Mouse (Mus musculus) stomach, embryonic 15.5 days (tissue): ENCODE measurements at regions not wholly inside any gene's neighbourhood (a gene's known extent, or its start where the extent isn't known, plus 50 kb on each side); places are given as distances from the start of the nearest gene placed in this dataset.

Experiments used
- ATAC-seq: fragments of 200-750 bp; cut with Nextera tagmentation; 2 replicates; pipeline ENCODE4 v1.8.0; 2017; ENCODE audit warnings: low read depth, moderate number of reproducible peaks, moderate TSS enrichment; ENCODE audit not compliant: insufficient read depth, low FRiP score
- H3K27ac ChIP-seq: fragments of 300-500 bp; sonication (generic); 2 replicates; pipeline ENCODE4 v1.5.1; 2015; ENCODE audit warnings: mild to moderate bottlenecking, inconsistent platforms
- H3K27me3 ChIP-seq: fragments of 300-500 bp; sonication (generic); replicated peaks from 2 replicates; pipeline ENCODE4 v1.6.1; 2015; ENCODE audit warnings: inconsistent platforms
- H3K36me3 ChIP-seq: fragments of 300-500 bp; sonication (generic); 2 replicates; pipeline ENCODE4 v1.6.1; 2015; ENCODE audit warnings: inconsistent platforms
- H3K4me1 ChIP-seq: fragments of 300-500 bp; sonication (generic); 2 replicates; pipeline ENCODE4 v1.6.1; 2015; ENCODE audit warnings: inconsistent platforms
- H3K4me2 ChIP-seq: fragments of 300-500 bp; sonication (generic); 2 replicates; pipeline ENCODE4 v1.6.1; 2015; ENCODE audit warnings: mild to moderate bottlenecking, inconsistent platforms
- H3K4me3 ChIP-seq: fragments of 300-500 bp; sonication (generic); replicated peaks from 2 replicates; pipeline ENCODE4 v1.5.1; 2015; ENCODE audit warnings: inconsistent platforms
- H3K9ac ChIP-seq: fragments of 300-500 bp; sonication (generic); 2 replicates; pipeline ENCODE4 v1.6.1; 2015; ENCODE audit warnings: inconsistent platforms
- H3K9me3 ChIP-seq: fragments of 300-500 bp; sonication (generic); 2 replicates; pipeline ENCODE4 v1.6.1; 2016; ENCODE audit warnings: inconsistent platforms
- WGBS: fragments of 180-500 bp; shearing (Covaris S2); methylation state at CpG from one replicate; pipeline ENCODE4 v1.1.7; 2015; 5-methylcytosine and 5-hydroxymethylcytosine counted together

DNA sequence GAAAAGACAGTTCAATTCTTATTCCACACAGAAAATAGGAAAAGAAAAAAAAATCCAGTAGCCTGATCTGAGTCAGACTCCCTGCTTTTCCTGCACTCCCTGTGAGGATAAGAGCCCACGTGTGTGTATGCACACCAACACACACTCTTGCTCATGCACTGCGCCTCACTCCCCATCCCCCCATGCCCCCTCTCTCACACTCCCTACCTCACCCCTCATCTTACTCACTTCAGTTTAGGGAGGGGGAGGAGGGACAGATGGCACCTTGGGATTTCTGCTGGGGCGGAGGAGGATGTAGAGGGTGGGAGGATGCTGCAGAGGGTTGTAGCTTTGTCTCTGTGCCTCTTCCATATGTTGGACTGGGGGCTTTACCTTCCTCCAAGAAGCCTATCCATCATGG is 85.8 kb upstream of the Sulf2 start:
- Histone ChIP-seq H3K4me2 (no peak overlapping the region), H3K27me3 (no peaks in the 10 kb centered on the region), H3K9ac (no peak overlapping the region), H3K36me3 (no peaks in the 10 kb centered on the region), H3K9me3 (no peaks in the 10 kb centered on the region), H3K4me1 (peaks cover 14% of the 10 kb centered on the region; the same call in 1 of the 2 replicates), H3K27ac (no peak overlapping the region), H3K4me3 (no peak overlapping the region)
- 82% methylated on average over 3 of the region's 3 CpGs for WGBS
- no peak for ATAC-seq

DNA sequence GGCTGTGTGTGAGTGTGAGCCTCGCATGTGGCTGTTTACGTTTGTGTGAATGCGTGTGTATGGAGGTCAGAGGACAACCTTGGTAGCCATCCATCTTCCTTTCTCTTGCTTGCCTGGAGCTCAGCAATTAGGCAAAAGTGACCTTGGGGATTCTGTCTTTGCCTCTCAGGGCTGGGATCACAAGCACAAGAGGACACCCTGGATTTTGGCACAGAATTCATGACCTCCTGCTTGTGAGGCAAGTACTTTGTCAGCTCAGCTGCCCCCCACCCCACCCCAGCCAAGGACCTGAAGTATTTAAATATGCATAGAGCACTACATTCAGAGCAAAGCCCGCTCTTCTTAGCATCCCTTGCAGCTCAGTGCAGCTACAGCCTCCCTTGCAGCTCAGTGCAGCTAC is 84.6 kb upstream of the Sulf2 start:
- H3K9me3 ChIP-seq = no peaks in the 10 kb centered on the region
- H3K4me3 ChIP-seq = no peak overlapping the region
- no peaks in the 10 kb centered on the region for H3K27me3 ChIP-seq
- H3K4me1 ChIP-seq = peaks cover 14% of the 10 kb centered on the region; the same call in 1 of the 2 replicates
- H3K4me2 ChIP-seq = no peak overlapping the region
- 60% methylated on average over 4 of the region's 4 CpGs for WGBS
- no peak for ATAC-seq
- H3K36me3 ChIP-seq = no peaks in the 10 kb centered on the region
- H3K9ac ChIP-seq = no peak overlapping the region
- H3K27ac ChIP-seq = no peak overlapping the region

DNA sequence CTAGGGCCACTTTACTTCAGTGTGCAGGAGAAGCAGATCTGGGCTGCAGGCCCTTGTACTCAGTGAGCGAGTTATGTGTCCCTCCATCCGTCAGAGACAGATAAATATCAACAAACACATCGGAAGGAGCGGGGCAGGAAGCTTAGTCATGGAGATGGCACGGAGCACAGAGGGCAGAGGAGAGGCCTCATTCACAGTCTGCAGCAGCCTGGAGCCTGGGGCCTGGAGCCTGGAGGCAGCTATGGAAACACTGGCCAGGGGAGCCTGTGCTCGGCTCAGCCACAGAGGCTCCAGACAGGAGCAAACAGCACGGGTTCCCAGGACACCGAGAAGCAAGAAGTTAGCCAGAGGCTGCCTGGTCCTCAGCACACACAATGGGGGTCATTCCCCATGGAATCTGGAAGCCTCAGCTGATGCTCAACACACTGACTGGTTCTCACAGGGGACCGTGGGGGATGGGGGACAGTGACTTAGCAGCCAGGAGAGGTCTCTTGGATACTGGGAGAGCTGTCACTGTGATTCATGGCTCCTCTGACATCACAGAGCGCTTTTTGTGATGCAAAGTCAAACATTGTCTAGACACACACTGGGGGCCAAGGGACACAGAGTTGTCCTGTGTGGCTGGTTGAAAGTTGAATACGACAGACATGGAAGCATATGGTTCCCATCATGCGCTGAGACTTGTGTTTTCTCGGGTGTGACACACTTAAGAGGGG is 82.2 kb upstream of the Sulf2 start:
- Histone ChIP-seq H3K4me3 (no peak overlapping the region), H3K27me3 (no peaks in the 10 kb centered on the region), H3K4me1 (peaks cover 11% of the 10 kb centered on the region; the same call in 1 of the 2 replicates), H3K36me3 (no peaks in the 10 kb centered on the region), H3K4me2 (no peak overlapping the region), H3K27ac (peak overlapping the region; percentile 2; the same call in 1 of the 2 replicates), H3K9me3 (no peaks in the 10 kb centered on the region), H3K9ac (no peak overlapping the region)
- 36% methylated on average over 13 of the region's 13 CpGs for WGBS
- ATAC-seq = no peak

DNA sequence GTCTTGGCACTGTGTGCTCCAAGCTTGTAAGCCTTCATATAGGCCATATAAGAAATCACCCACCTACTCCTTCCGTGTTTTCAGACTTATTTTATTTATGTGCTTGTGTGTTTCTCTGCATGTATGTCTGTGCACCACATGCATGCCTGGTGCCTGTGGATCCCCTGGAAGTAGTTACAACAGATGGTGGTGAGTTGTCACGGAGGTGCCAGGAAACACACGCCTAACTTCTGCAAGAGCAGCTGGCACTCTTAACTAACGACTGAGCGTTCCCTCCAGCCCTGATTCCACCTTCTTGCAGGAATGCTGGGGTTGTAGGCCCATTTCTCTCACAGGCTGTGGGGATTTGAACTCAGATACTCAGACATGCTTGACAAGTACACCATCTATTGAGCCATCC is 80.6 kb upstream of the Sulf2 start:
- Histone ChIP-seq H3K36me3 (no peaks in the 10 kb centered on the region), H3K4me1 (peaks cover 11% of the 10 kb centered on the region; the same call in 1 of the 2 replicates), H3K4me3 (no peak overlapping the region), H3K9me3 (no peaks in the 10 kb centered on the region), H3K27ac (no peak overlapping the region), H3K4me2 (no peak overlapping the region), H3K9ac (no peak overlapping the region), H3K27me3 (no peaks in the 10 kb centered on the region)
- ATAC-seq = no peak
- 82% methylated on average over 5 of the region's 5 CpGs for WGBS

DNA sequence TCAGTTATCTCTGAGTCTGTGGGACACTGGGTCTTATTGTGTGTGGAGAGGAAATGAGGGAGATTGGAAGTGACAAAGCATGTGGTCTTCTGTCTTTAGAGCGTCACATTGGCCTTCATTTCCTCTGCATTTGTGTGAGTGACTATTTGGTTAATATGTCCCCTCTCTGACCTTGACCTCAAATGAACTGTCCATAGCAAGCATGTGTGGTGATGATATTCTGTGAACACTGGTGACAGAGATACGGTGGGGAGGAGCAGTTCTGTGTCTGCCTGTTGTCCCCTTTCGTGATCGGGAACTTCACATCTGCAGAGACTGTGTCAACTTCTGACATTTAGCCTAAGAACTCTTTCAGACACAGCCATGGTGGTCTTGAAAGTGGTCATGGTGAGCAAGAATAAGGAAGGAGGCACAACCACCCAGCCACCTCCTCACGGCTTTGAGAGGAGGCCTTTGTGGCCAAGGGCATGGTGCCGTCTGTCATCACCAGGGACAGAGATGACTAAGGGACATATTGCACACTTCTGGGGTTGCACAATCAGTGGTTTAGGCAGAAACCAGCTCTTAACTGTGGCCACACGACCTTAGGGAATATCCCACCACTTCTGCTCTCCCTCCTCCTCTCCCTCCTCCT is 79.2 kb upstream of the Sulf2 start:
- Histone ChIP-seq H3K4me1 (peaks cover 11% of the 10 kb centered on the region; the same call in 1 of the 2 replicates), H3K36me3 (no peaks in the 10 kb centered on the region), H3K4me3 (no peak overlapping the region), H3K4me2 (no peak overlapping the region), H3K9me3 (no peaks in the 10 kb centered on the region), H3K27ac (no peak overlapping the region), H3K9ac (no peak overlapping the region), H3K27me3 (no peaks in the 10 kb centered on the region)
- 77% methylated on average over 7 of the region's 7 CpGs for WGBS
- no peak for ATAC-seq

DNA sequence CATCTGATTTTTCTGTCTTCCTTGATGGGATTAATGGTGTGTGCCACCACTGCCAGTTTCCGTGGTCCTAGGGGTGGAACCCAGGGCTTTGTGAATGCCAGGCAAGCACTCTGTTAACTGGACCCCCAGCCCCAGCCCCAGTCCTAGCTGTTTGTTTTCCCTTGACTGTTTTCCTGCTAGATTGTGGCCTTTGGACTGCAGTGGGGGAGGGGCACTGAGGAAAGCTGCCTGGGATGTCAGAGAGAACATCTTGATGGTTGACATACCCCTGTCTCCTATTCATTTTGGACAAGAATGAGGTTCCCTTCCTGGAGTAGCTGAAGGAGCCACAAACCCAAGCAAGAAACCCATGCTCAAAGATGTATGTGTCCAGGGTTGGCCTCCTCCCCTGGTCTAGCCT is 77.8 kb upstream of the Sulf2 start:
- Histone ChIP-seq H3K4me3 (no peak overlapping the region), H3K9ac (no peak overlapping the region), H3K9me3 (no peaks in the 10 kb centered on the region), H3K36me3 (no peaks in the 10 kb centered on the region), H3K27me3 (no peaks in the 10 kb centered on the region), H3K4me2 (no peak overlapping the region), H3K27ac (no peak overlapping the region), H3K4me1 (peaks cover 6% of the 10 kb centered on the region; the same call in 1 of the 2 replicates)
- WGBS = 87% methylated on average over 1 of the region's 1 CpGs
- no peak for ATAC-seq

DNA sequence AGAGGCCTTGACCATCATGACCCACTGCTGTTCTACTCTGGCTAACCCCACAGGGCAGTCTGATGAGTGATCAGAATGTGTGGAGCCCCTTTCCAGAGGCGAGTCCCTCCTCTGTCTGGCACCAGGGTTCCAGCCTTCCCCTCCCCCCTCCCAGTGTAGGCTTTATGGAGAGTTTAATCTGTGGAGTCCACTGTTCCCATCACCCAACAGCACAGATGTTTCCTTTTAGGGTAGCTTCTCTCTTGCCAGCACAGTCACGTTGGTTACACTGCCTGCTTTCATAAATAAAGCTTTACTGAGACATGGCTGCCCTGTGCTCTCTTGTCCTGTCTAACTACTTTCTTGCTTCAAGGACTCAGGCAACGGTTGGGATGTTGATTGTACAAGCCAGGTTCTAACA is 76.9 kb upstream of the Sulf2 start:
- Histone ChIP-seq H3K27me3 (no peaks in the 10 kb centered on the region), H3K4me3 (no peak overlapping the region), H3K4me2 (no peak overlapping the region), H3K9me3 (no peaks in the 10 kb centered on the region), H3K4me1 (peaks cover 2% of the 10 kb centered on the region; the same call in 1 of the 2 replicates), H3K36me3 (no peaks in the 10 kb centered on the region), H3K9ac (no peak overlapping the region), H3K27ac (peak overlapping the region; percentile 32; the same call in 1 of the 2 replicates)
- 22% methylated on average over 3 of the region's 3 CpGs for WGBS
- no peak for ATAC-seq

DNA sequence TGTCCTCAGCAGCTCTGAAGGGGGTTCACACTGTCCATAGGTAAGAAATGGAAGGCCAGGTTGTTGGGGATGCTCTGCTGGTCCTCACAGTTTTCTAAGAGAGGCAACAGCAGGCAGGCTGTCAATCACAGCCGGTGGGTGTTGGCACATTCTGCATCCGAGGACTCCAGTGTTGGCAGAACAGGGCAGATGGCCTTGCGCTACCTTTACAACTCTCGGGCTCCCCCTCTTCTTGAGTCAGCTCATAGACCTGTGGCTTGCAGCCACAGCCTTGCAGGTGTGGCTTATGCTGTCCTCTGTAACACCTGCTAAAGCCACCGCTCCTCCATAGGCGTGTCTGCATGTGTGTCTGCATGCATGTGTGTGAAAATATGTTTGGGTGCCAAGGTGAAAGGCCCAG is 75.2 kb upstream of the Sulf2 start:
- H3K4me1 ChIP-seq = 0 out of 2 replicates have a peak, but pooled peaks cover 6% of the 10 kb centered on the region
- no peaks in the 10 kb centered on the region for H3K27me3 ChIP-seq
- H3K9ac ChIP-seq = no peak overlapping the region
- no peak overlapping the region for H3K4me2 ChIP-seq
- no peak overlapping the region for H3K27ac ChIP-seq
- H3K36me3 ChIP-seq = no peaks in the 10 kb centered on the region
- no peak overlapping the region for H3K4me3 ChIP-seq
- no peaks in the 10 kb centered on the region for H3K9me3 ChIP-seq
- no peak for ATAC-seq
- WGBS = 73% methylated on average over 6 of the region's 6 CpGs

DNA sequence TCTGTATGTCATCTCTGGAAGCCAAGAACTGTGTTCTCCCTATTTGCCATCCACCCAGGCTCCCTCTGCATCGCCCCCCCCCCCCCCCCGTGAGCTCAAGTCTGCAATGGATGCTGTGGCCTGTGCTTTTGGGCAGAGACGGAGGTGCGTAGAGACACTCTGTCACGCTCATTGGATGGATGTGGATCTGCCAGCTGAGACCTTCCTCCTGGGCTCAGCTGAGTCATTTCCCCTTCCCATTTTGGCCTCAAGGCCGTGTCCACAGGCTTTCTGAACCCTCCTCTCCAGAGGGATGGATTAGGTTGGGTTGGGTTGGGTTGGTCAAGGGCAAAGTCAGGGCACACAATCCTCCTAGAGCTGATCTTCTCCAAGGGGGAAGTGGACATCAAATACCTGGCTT is 72.9 kb upstream of the Sulf2 start:
- no peaks in the 10 kb centered on the region for H3K27me3 ChIP-seq
- 82% methylated on average over 6 of the region's 6 CpGs for WGBS
- H3K4me3 ChIP-seq = no peak overlapping the region
- H3K4me2 ChIP-seq = no peak overlapping the region
- 0 out of 2 replicates have a peak, but pooled peaks cover 6% of the 10 kb centered on the region for H3K4me1 ChIP-seq
- no peak overlapping the region for H3K27ac ChIP-seq
- H3K9me3 ChIP-seq = no peaks in the 10 kb centered on the region
- no peaks in the 10 kb centered on the region for H3K36me3 ChIP-seq
- no peak overlapping the region for H3K9ac ChIP-seq
- no peak for ATAC-seq

DNA sequence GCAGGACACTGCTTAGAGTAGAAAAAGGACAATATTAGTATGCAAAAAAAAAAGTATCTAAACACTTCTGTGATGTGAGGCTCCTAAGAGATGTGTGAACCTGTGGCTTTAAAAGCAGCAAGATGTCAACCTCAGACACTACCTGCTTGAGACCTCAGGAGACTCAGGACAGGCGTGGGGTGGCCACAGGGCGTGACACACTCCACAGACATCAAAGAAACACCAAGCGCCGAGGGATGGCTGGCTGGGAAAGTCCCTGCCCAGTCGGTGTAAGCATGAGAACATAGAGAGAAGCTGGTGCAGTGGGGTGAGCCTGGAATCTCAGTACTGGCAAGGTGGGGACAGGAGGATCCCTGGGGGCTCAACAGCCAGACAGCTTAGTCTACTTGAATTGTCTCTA is 72.0 kb upstream of the Sulf2 start:
- Histone ChIP-seq H3K4me2 (no peak overlapping the region), H3K9ac (no peak overlapping the region), H3K4me3 (no peak overlapping the region), H3K9me3 (no peaks in the 10 kb centered on the region), H3K27me3 (no peaks in the 10 kb centered on the region), H3K4me1 (0 out of 2 replicates have a peak, but pooled peaks cover 6% of the 10 kb centered on the region), H3K27ac (no peak overlapping the region), H3K36me3 (no peaks in the 10 kb centered on the region)
- WGBS = 57% methylated on average over 5 of the region's 5 CpGs
- no peak for ATAC-seq

DNA sequence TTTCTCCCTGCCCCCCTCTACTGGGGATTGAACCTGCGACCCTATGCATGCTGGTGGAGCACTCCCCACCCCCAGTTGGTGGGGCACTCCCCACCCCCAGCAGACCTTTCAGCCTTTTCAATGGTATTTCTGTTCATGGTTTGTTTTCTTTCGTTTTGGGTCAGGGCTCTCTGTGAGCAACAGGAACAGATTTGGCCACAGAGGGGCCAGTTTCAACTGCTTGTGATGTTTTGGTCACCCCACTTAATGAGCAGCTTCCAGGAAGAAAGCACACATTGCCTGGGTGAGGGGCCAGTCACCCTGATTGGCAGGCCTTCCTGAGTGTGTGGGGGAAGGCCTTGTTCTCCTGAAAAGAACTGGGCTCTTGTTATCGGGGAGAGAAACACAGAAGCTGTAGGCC is 71.5 kb upstream of the Sulf2 start:
- H3K27ac ChIP-seq = no peak overlapping the region
- H3K4me1 ChIP-seq = 0 out of 2 replicates have a peak, but pooled peaks cover 6% of the 10 kb centered on the region
- H3K9me3 ChIP-seq = no peaks in the 10 kb centered on the region
- H3K9ac ChIP-seq = no peak overlapping the region
- no peaks in the 10 kb centered on the region for H3K27me3 ChIP-seq
- ATAC-seq = no peak
- 26% methylated on average over 3 of the region's 3 CpGs for WGBS
- H3K4me2 ChIP-seq = no peak overlapping the region
- no peak overlapping the region for H3K4me3 ChIP-seq
- H3K36me3 ChIP-seq = no peaks in the 10 kb centered on the region

DNA sequence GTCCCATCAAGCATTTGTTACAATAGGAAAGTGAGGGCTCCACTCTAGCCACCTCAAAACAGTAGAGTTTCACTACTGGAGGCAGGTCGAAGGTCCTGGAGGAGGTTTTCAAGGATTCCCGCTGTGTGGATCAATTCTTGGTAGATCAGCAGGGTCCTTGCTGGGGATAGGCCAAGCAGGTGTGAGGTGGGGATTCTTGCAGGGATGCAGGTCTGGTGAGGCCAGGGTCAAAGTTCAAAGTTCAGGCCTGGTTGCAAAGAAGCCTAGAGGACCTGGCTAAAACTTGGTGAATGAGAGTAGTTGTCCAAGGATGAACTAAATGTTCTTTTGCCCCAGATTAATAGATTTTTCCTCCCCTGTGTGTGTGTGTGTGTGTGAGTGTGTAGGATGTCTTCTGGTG is 70.9 kb upstream of the Sulf2 start:
- 93% methylated on average over 2 of the region's 2 CpGs for WGBS
- H3K4me3 ChIP-seq = no peak overlapping the region
- no peak overlapping the region for H3K4me2 ChIP-seq
- no peak for ATAC-seq
- 0 out of 2 replicates have a peak, but pooled peaks cover 6% of the 10 kb centered on the region for H3K4me1 ChIP-seq
- no peaks in the 10 kb centered on the region for H3K27me3 ChIP-seq
- no peak overlapping the region for H3K27ac ChIP-seq
- no peaks in the 10 kb centered on the region for H3K36me3 ChIP-seq
- no peaks in the 10 kb centered on the region for H3K9me3 ChIP-seq
- H3K9ac ChIP-seq = no peak overlapping the region
